Comparison of ENCODE assay signal across 45 mouse cellular contexts in genomic region chr4:147976237-147976636, GRCm38 (mm10). TPM values are rescaled to one million over a fixed set of nuclear protein-coding genes. Genes with fewer than 3 reads are reported as not detected.
"Had no signal": no experiment of that assay in that cellular context is flagged by ENCODE, and none has a peak within 500 bp of the region (broad histone marks: within the 10 kb centered on the region; RNA-seq: fewer than 3 reads in every experiment).

No protein-coding gene starts in this region.

- ATAC-seq: hindbrain, embryonic 16.5 days; hindbrain, postnatal 0 days; inflammation-experienced regulatory T-cells, adult 6 months; intestine, embryonic 15.5 days; intestine, embryonic 16.5 days; intestine, postnatal 0 days had no signal

- DNase-seq: heart, postnatal 10 days; heart, postnatal 14 days; heart, postnatal 36 days; heart, postnatal 4 days; kidney, adult 11 months; kidney, adult 18-20 months; kidney, adult 2 months; kidney, adult 8-10 months; kidney, adult 9 months; kidney, postnatal 10 days; kidney, postnatal 14 days; kidney, postnatal 25 days; kidney, postnatal 36 days; kidney, postnatal 4 days; layer of hippocampus, adult 9-11 months; layer of hippocampus, postnatal 36 days had no signal

- H3K4me1 ChIP-seq: heart, embryonic 10.5 days; heart, embryonic 12.5 days; heart, embryonic 13.5 days; hindbrain, embryonic 10.5 days; hindbrain, embryonic 12.5 days; hindbrain, embryonic 13.5 days; hindbrain, embryonic 15.5 days; intestine, embryonic 15.5 days; kidney, embryonic 15.5 days had no signal

- H3K27ac ChIP-seq: heart, embryonic 10.5 days; heart, embryonic 13.5 days; heart, embryonic 15.5 days; hindbrain, embryonic 10.5 days; hindbrain, embryonic 12.5 days; hindbrain, embryonic 13.5 days; hindbrain, embryonic 14.5 days; hindbrain, embryonic 15.5 days; hindbrain, postnatal 0 days; intestine, embryonic 15.5 days; kidney, embryonic 15.5 days; kidney, postnatal 0 days; layer of hippocampus, adult 2 months had no signal

- H3K9ac ChIP-seq: heart, embryonic 12.5 days; heart, embryonic 13.5 days; heart, embryonic 15.5 days; hindbrain, embryonic 12.5 days; hindbrain, embryonic 13.5 days; hindbrain, embryonic 14.5 days; hindbrain, embryonic 15.5 days; intestine, embryonic 15.5 days; kidney, embryonic 15.5 days had no signal

- H3K4me3 ChIP-seq: heart, embryonic 10.5 days; heart, embryonic 12.5 days; heart, embryonic 13.5 days; heart, embryonic 15.5 days; hindbrain, embryonic 10.5 days; hindbrain, embryonic 12.5 days; hindbrain, embryonic 13.5 days; hindbrain, embryonic 15.5 days; intestine, embryonic 15.5 days; kidney, embryonic 15.5 days; layer of hippocampus, adult 2 months had no signal

- H3K9me3 ChIP-seq: heart, embryonic 10.5 days; heart, embryonic 13.5 days; heart, embryonic 15.5 days; hindbrain, embryonic 10.5 days; hindbrain, embryonic 12.5 days; hindbrain, embryonic 13.5 days; hindbrain, embryonic 15.5 days; intestine, embryonic 15.5 days; kidney, embryonic 15.5 days had no signal

- H3K4me2 ChIP-seq: heart, embryonic 11.5 days; heart, embryonic 12.5 days; heart, embryonic 13.5 days; heart, embryonic 15.5 days; hindbrain, embryonic 12.5 days; hindbrain, embryonic 13.5 days; hindbrain, embryonic 14.5 days; hindbrain, embryonic 15.5 days; intestine, embryonic 15.5 days; kidney, embryonic 15.5 days had no signal

- H3K36me3 ChIP-seq: heart, embryonic 10.5 days; heart, embryonic 12.5 days; heart, embryonic 13.5 days; heart, embryonic 15.5 days; hindbrain, embryonic 10.5 days; hindbrain, embryonic 12.5 days; hindbrain, embryonic 13.5 days; hindbrain, embryonic 15.5 days; intestine, embryonic 15.5 days; kidney, embryonic 15.5 days had no signal

- H3K27me3 ChIP-seq: hindbrain, embryonic 12.5 days; hindbrain, embryonic 13.5 days; hindbrain, embryonic 15.5 days; intestine, embryonic 15.5 days; kidney, embryonic 15.5 days had no signal

RNA-seq across cellular contexts. Expression of gene Nppb, which starts 9.4 kb away (rescaled TPM):
- total RNA-seq: hematopoietic stem cell, adult 5-6 weeks; hindbrain, postnatal 0 days; layer of hippocampus, adult 18-20 months; layer of hippocampus, adult 2 months; layer of hippocampus, adult 8-10 months; layer of hippocampus, postnatal 10 days; layer of hippocampus, postnatal 14 days; layer of hippocampus, postnatal 25 days; layer of hippocampus, postnatal 36 days had no signal
- polyA plus RNA-seq: hindbrain, embryonic 10.5 days; inflammation-experienced regulatory T-cells, adult 6 months; intestine, embryonic 14.5 days; intestine, embryonic 15.5 days; intestine, embryonic 16.5 days; intestine, postnatal 0 days; kidney, adult 2 months; kidney, embryonic 14.5 days; kidney, embryonic 15.5 days; kidney, postnatal 0 days; large intestine, adult 2 months had no signal

RNA-seq across cellular contexts. Expression of gene Nppa, which starts 24.3 kb away (rescaled TPM):
- total RNA-seq: hematopoietic stem cell, adult 5-6 weeks; layer of hippocampus, adult 18-20 months; layer of hippocampus, adult 2 months; layer of hippocampus, postnatal 25 days; layer of hippocampus, postnatal 36 days had no signal
- polyA plus RNA-seq: hindbrain, embryonic 11.5 days; inflammation-experienced regulatory T-cells, adult 6 months; intestine, embryonic 15.5 days; kidney, postnatal 0 days had no signal
